Mouse (Mus musculus) intestine, postnatal 0 days (tissue): Measurements from ENCODE around the gene Agap1. TPM values are rescaled to one million over a fixed set of nuclear protein-coding genes. Genes with fewer than 3 reads are reported as not detected.

Experiments
- ATAC-seq: fragments of 200-750 bp; cut with Nextera tagmentation; 2 replicates; pipeline ENCODE4 v1.8.0; 2017; ENCODE audit warnings: mild to moderate bottlenecking, moderate TSS enrichment, moderate library complexity
- H3K27ac ChIP-seq: fragments of 300-500 bp; sonication (generic); 2 replicates; pipeline ENCODE4 v1.5.1; 2014; ENCODE audit warnings: mild to moderate bottlenecking, low read depth, low read length, moderate library complexity
- H3K27me3 ChIP-seq: fragments of 300-500 bp; sonication (generic); replicated peaks from 2 replicates; pipeline ENCODE4 v1.6.1; 2014; ENCODE audit warnings: low read length, mixed read lengths; ENCODE audit not compliant: control insufficient read depth, insufficient read depth
- H3K36me3 ChIP-seq: fragments of 300-500 bp; sonication (generic); 2 replicates; pipeline ENCODE4 v1.6.1; 2014; ENCODE audit warnings: mild to moderate bottlenecking, moderate library complexity; ENCODE audit not compliant: control insufficient read depth, insufficient read depth
- H3K4me1 ChIP-seq: fragments of 300-500 bp; sonication (generic); replicated peaks from 2 replicates; pipeline ENCODE4 v1.6.1; 2014; ENCODE audit warnings: antibody characterized with exemption, low read length, mixed read lengths; ENCODE audit not compliant: control insufficient read depth, insufficient read depth
- H3K4me2 ChIP-seq: fragments of 300-500 bp; sonication (generic); replicated peaks from 2 replicates; pipeline ENCODE4 v1.6.1; 2014; ENCODE audit warnings: low read depth, mild to moderate bottlenecking, moderate library complexity
- H3K4me3 ChIP-seq: fragments of 300-500 bp; sonication (generic); 2 replicates; pipeline ENCODE4 v1.5.1; 2014; ENCODE audit warnings: low read depth, low read length
- H3K9ac ChIP-seq: fragments of 300-500 bp; sonication (generic); 2 replicates; pipeline ENCODE4 v1.6.1; 2014; ENCODE audit warnings: mild to moderate bottlenecking, low read depth, low read length
- H3K9me3 ChIP-seq: fragments of 300-500 bp; sonication (generic); 2 replicates; pipeline ENCODE4 v1.6.1; 2016; ENCODE audit warnings: mixed run types; ENCODE audit not compliant: control insufficient read depth
- CTCF ChIP-seq: sonication (generic); IDR thresholded peaks from 2 replicates; pipeline ENCODE4 v1.5.1; 2016; ENCODE audit warnings: low read depth, mild to moderate bottlenecking, control low read depth, antibody characterized with exemption, moderate library complexity
- WGBS: fragments of 180-500 bp; shearing (Covaris S2); extraction: QIAGEN DNeasy Blood & Tissue Kit; methylation state at CpG from one replicate; pipeline ENCODE4 v1.1.7; 2014; 5-methylcytosine and 5-hydroxymethylcytosine counted together
- polyA plus RNA-seq: library from polyadenylated mRNA; unstranded; fragments of >200 nt; fragmentation: Nextera tagmentation; extraction: Ambion mirVana; gene quantifications from 2 replicates; pipeline ENCODE4 v1.2.1, GENCODE M21; 2015

Gene Agap1
- polyA plus RNA-seq, 1 experiment from 2014 or later, result 6.1 TPM

DNA sequence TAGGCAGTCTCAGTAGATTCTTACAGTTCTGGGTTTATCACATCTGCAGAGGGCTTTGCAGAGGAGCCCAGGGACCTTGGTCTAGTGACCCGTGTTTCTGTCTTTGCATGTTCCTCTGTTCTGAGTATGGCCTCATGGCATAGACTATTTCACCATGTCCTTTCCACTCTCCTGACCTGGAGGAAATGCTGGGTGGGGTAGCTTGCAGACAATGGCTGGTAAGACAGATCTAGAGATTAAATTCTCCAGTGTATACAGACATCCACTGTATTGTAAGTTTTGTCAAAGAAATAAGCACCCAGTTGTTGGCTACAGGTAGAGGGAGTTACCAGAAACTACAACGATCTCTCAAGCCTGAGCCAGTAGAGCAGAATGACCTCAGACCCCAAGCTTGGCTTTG is 141.6 kb downstream of the Agap1 start:
- ATAC-seq, result no peak
- H3K4me2 ChIP-seq, result no peak overlapping the region
- TF ChIP-seq CTCF, result no peak
- H3K4me1 ChIP-seq, result no peaks in the 10 kb centered on the region; the same call in 1 of the 2 replicates
- H3K9ac ChIP-seq, result no peak overlapping the region
- H3K27ac ChIP-seq, result no peak overlapping the region
- no peaks in the 10 kb centered on the region for H3K36me3 ChIP-seq
- no peaks in the 10 kb centered on the region for H3K9me3 ChIP-seq
- H3K27me3 ChIP-seq, result no peaks in the 10 kb centered on the region
- no peak overlapping the region for H3K4me3 ChIP-seq
- 82% methylated on average over 2 of the region's 2 CpGs for WGBS

- no peaks in the 10 kb centered on the region for H3K27me3 ChIP-seq
- WGBS, result 84% methylated on average over 5 of the region's 5 CpGs
- TF ChIP-seq CTCF, result no peak
- H3K4me3 ChIP-seq, result no peak overlapping the region
- no peaks in the 10 kb centered on the region for H3K9me3 ChIP-seq
- H3K4me2 ChIP-seq, result no peak overlapping the region
- no peak overlapping the region for H3K27ac ChIP-seq
- no peak for ATAC-seq
- no peaks in the 10 kb centered on the region for H3K36me3 ChIP-seq
- H3K9ac ChIP-seq, result no peak overlapping the region
- no peaks in the 10 kb centered on the region; the same call in 1 of the 2 replicates for H3K4me1 ChIP-seq
Measured at GRCm38 (mm10) chr1:89598906-89599305, 144.3 kb downstream of the Agap1 start.

DNA sequence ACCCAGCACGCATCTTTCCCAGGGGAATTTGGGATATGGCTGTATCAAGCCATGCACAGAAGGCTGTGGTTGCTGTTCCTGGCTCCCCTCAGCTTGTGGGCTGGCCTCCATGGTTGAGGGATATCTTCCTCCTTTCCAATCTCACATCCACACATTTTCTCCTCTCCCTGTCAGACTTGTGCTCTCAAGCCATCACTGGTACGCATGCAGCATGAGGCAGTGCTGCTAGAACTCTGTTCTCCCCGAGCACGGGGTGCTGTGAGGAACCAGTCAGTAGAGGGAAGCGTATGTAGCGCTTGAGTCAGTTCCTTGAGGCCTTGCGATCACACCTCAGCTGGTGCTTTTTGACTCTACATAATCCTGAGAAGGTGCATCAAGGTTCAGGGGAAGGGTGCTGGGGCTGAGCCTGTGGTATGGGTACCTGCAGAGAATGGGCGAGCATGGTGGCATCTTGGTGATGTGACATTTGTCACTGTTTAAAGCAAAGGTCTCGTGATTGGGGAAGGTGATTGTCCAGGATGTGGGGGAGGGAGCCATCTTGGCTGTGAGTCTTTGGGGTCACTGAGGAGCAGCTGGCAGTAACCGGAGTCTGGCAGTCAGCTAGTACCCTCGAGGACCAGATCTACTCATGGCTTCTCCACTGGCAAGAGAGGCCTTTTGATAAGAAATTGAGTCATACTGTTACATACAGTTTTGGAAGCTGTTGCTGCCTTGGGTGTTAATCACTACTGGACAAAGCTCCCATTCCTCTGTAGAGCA is 145.6 kb downstream of the Agap1 start:
- TF ChIP-seq CTCF, result no peak
- WGBS, result 84% methylated on average over 11 of the region's 11 CpGs
- no peak overlapping the region for H3K9ac ChIP-seq
- H3K4me2 ChIP-seq, result no peak overlapping the region
- H3K4me1 ChIP-seq, result no peaks in the 10 kb centered on the region; the same call in 1 of the 2 replicates
- no peaks in the 10 kb centered on the region for H3K9me3 ChIP-seq
- H3K27ac ChIP-seq, result no peak overlapping the region
- ATAC-seq, result no peak
- no peaks in the 10 kb centered on the region for H3K27me3 ChIP-seq
- H3K36me3 ChIP-seq, result no peaks in the 10 kb centered on the region
- no peak overlapping the region for H3K4me3 ChIP-seq

DNA sequence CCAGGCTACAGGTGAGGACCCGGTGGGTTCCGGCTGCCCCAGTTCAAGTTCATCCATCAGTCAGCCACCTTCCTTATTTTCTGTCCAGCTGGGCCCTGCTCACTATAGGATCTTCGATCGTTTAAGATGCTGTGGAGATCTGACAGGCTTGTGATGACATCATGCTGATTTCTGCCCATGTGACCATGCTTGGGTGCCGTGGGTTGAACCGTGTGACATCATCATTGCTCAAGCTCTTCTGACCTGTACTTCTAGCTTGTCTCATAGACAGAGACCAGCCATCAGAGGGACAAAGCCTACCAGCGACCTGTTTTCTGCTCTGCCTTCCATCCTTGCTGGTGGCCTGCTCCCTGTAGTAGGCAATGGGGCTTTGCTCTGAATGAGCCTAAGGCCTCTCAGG is 146.7 kb downstream of the Agap1 start:
- ATAC-seq, result peak; percentile 6; the same call in 1 of the 2 replicates
- Histone ChIP-seq H3K9ac (no peak overlapping the region), H3K9me3 (no peaks in the 10 kb centered on the region), H3K4me1 (no peaks in the 10 kb centered on the region), H3K36me3 (peaks cover 6% of the 10 kb centered on the region; the same call in 1 of the 2 replicates), H3K4me3 (no peak overlapping the region), H3K27ac (no peak overlapping the region), H3K27me3 (no peaks in the 10 kb centered on the region), H3K4me2 (no peak overlapping the region)
- TF ChIP-seq CTCF, result no peak
- WGBS, result 76% methylated on average over 7 of the region's 7 CpGs

DNA sequence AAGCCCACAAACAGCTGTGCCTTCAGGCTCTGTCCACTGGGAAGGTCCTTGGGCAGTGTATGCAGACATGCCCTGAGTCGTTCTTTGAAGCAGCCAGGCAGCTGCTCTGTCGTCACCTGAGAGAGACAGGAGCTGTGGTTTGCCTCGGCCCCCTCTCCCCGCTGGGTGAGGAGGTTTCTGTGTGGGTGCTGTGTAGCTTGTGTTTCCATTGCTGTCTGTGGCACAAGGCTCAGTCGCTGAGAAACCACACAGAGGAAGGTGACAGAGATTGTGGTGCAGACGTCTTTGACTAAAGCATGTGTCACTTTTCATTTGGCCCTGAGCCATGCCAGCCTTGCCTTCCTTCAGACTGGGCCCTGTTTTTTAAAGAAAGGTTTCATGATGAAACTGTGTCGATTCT is 148.3 kb downstream of the Agap1 start:
- 68% methylated on average over 7 of the region's 7 CpGs for WGBS
- H3K27ac ChIP-seq, result no peak overlapping the region
- ATAC-seq, result no peak

DNA sequence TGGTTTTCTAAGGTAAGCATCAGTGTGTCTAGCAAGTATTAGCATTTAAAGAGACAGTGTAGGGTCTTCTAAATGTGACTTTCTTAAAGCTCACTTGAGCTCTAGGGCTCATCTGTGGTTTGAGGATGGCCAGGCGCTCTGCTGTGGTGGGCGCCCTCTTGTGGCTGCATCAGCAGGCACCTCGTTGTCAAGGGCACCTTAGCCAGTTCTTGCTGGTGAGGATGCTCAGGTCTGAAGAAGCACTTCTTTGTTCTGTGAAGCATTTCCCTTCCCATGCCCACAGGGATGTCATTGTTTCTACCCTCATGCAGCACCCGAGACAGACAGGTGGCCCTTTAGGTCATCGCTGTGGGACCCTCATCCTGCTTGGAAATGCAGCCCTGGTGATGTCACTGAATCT is 152.0 kb downstream of the Agap1 start:
- no peak for ATAC-seq

More for the DNA sequence above, 148.3 kb downstream of the Agap1 start:
- Histone ChIP-seq H3K9me3 (no peaks in the 10 kb centered on the region), H3K27me3 (no peaks in the 10 kb centered on the region), H3K9ac (no peak overlapping the region), H3K4me2 (no peak overlapping the region), H3K36me3 (peaks cover 6% of the 10 kb centered on the region; the same call in 1 of the 2 replicates), H3K4me3 (no peak overlapping the region), H3K4me1 (no peaks in the 10 kb centered on the region)
- no peak for TF ChIP-seq CTCF

More for the DNA sequence above, 152.0 kb downstream of the Agap1 start:
- Histone ChIP-seq H3K4me1 (no peaks in the 10 kb centered on the region), H3K4me3 (no peak overlapping the region), H3K27ac (no peak overlapping the region), H3K36me3 (peaks cover 20% of the 10 kb centered on the region), H3K9ac (no peak overlapping the region), H3K4me2 (no peak overlapping the region), H3K27me3 (no peaks in the 10 kb centered on the region), H3K9me3 (no peaks in the 10 kb centered on the region)
- peak; percentile 93 for TF ChIP-seq CTCF
- WGBS, result 40% methylated on average over 5 of the region's 5 CpGs
